8 mouse cellular contexts compared by ENCODE assay signal in the genomic region with DNA sequence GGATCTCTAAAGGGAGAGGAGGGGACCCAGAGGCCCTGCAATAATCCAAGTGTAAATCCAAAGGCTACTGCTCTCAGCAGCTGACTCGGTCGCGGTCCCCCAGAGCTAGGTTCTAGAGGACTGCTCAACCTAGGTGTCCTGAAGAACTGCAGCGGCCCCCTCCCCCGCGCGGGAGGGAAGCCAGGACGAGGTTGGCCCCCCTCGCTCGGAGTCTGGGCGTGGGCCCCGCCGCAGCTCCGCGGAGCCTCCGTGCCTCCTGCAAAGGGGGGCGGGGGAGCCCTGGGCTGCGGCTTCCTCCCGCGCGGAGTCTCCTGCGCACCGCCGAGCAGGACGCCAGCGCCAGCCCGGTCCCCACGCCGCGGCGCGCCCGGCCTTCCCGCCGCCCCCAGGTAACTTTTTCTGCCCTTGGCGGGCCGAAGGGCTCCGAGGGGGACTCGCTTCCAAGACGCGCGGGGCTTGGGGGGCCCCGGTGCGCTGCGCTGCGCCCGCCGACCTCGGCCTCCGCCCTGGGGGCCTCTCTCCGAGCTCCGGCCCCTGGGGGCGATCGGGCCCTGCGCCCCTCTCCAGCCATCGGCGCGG.
DNase-seq lines count a peak whose midpoint lies in the region; ATAC-seq lines count a peak whose summit lies in the region.

No protein-coding gene starts in this region.

- H3K36me3 ChIP-seq in kidney, embryonic 14.5 days (ENCODE audit: control insufficient read depth, insufficient read depth, low read length) = no peaks in the 10 kb centered on the region
- no peaks in the 10 kb centered on the region for H3K36me3 ChIP-seq in kidney, embryonic 15.5 days
- H3K36me3 ChIP-seq in liver, embryonic 11.5 days (ENCODE audit: control insufficient read depth, insufficient read depth, low read length) = no peaks in the 10 kb centered on the region
- H3K36me3 ChIP-seq in neural tube, embryonic 11.5 days (ENCODE audit: control insufficient read depth, insufficient read depth, low read length) = no peaks in the 10 kb centered on the region

- no peaks in the 10 kb centered on the region for H3K27me3 ChIP-seq in kidney, embryonic 14.5 days (ENCODE audit: control insufficient read depth, insufficient read depth, low read length)
- peaks cover 10% of the 10 kb centered on the region; the same call in 1 of the 2 replicates for H3K27me3 ChIP-seq in kidney, embryonic 15.5 days
- peaks cover 23% of the 10 kb centered on the region for H3K27me3 ChIP-seq in liver, embryonic 11.5 days (replicated peaks; ENCODE audit: control insufficient read depth, insufficient read depth, low read length)
- H3K27me3 ChIP-seq in neural tube, embryonic 11.5 days (ENCODE audit: control insufficient read depth, insufficient read depth, low read length) = no peaks in the 10 kb centered on the region

- no peak for DNase-seq in kidney, adult 8-10 months
- peak; percentile 51 for DNase-seq in embryo, embryonic 10 days (ENCODE audit: low spot score)
- DNase-seq in gastrocnemius, postnatal 25 days = peak; percentile 31
- DNase-seq in liver, embryonic 11.5 days (ENCODE audit: low spot score) = peak; percentile 61
- DNase-seq in neural tube, embryonic 11.5 days (ENCODE audit: low spot score) = peak; percentile 78
- DNase-seq in yolk sac, embryonic 10.5 days (ENCODE audit: low spot score) = peak; percentile 54

- H3K4me1 ChIP-seq in kidney, embryonic 14.5 days (ENCODE audit: control insufficient read depth, insufficient read depth, low read length) = no peaks in the 10 kb centered on the region
- 0 out of 2 replicates have a peak, but pooled peaks cover 8% of the 10 kb centered on the region for H3K4me1 ChIP-seq in kidney, embryonic 15.5 days
- H3K4me1 ChIP-seq in liver, embryonic 11.5 days (replicated peaks; ENCODE audit: control insufficient read depth, insufficient read depth, low read length) = no peaks in the 10 kb centered on the region
- no peaks in the 10 kb centered on the region for H3K4me1 ChIP-seq in neural tube, embryonic 11.5 days (ENCODE audit: control insufficient read depth, insufficient read depth, low read length)

- peak; percentile 91 for ATAC-seq in kidney, embryonic 14.5 days (ENCODE audit: low FRiP score, low TSS enrichment)
- peak; percentile 89 for ATAC-seq in kidney, embryonic 15.5 days (replicated peaks; ENCODE audit: low FRiP score)
- peak; percentile 59 for ATAC-seq in liver, embryonic 11.5 days (replicated peaks; ENCODE audit: low FRiP score)
- ATAC-seq in neural tube, embryonic 11.5 days (ENCODE audit: insufficient read depth, low FRiP score, low TSS enrichment) = peak; percentile 78

- peak overlapping the region; percentile 89 for H3K9ac ChIP-seq in kidney, embryonic 14.5 days (ENCODE audit: low read depth, low read length)
- H3K9ac ChIP-seq in kidney, embryonic 15.5 days = peak overlapping the region; percentile 82
- peak overlapping the region; percentile 63 for H3K9ac ChIP-seq in liver, embryonic 11.5 days (ENCODE audit: low read depth, low read length)
- peak overlapping the region; percentile 91 for H3K9ac ChIP-seq in neural tube, embryonic 11.5 days (ENCODE audit: low read length)

- no peak overlapping the region for H3K27ac ChIP-seq in kidney, embryonic 14.5 days (ENCODE audit: low read depth, low read length)
- 0 out of 2 replicates have a peak overlapping the region, but pooled peaks have one; percentile 13 for H3K27ac ChIP-seq in kidney, embryonic 15.5 days
- no peak overlapping the region for H3K27ac ChIP-seq in liver, embryonic 11.5 days (ENCODE audit: low read depth, low read length)
- H3K27ac ChIP-seq in neural tube, embryonic 11.5 days (ENCODE audit: low read depth, low read length) = no peak overlapping the region

- H3K9me3 ChIP-seq in kidney, embryonic 14.5 days (ENCODE audit: control insufficient read depth, low read length) = no peaks in the 10 kb centered on the region
- no peaks in the 10 kb centered on the region for H3K9me3 ChIP-seq in kidney, embryonic 15.5 days (replicated peaks)
- H3K9me3 ChIP-seq in liver, embryonic 11.5 days (ENCODE audit: control insufficient read depth, low read length) = no peaks in the 10 kb centered on the region
- no peaks in the 10 kb centered on the region for H3K9me3 ChIP-seq in neural tube, embryonic 11.5 days (ENCODE audit: control insufficient read depth, low read length)

- H3K4me3 ChIP-seq in kidney, embryonic 14.5 days (ENCODE audit: low read length) = peak overlapping the region; percentile 83
- peak overlapping the region; percentile 84 for H3K4me3 ChIP-seq in kidney, embryonic 15.5 days (replicated peaks)
- peak overlapping the region; percentile 62 for H3K4me3 ChIP-seq in liver, embryonic 11.5 days (ENCODE audit: low read depth, low read length)
- H3K4me3 ChIP-seq in neural tube, embryonic 11.5 days (ENCODE audit: low read depth, low read length) = peak overlapping the region; percentile 77

- H3K4me2 ChIP-seq in kidney, embryonic 14.5 days (replicated peaks; ENCODE audit: low read depth, low read length) = peak overlapping the region; percentile 97
- H3K4me2 ChIP-seq in kidney, embryonic 15.5 days = peak overlapping the region; percentile 98
- peak overlapping the region; percentile 71 for H3K4me2 ChIP-seq in liver, embryonic 11.5 days
- peak overlapping the region; percentile 88 for H3K4me2 ChIP-seq in neural tube, embryonic 11.5 days (ENCODE audit: low read depth)

- WGBS in kidney, embryonic 14.5 days = 0% methylated on average over 33 of the region's 58 CpGs
- 0% methylated on average over 57 of the region's 58 CpGs for WGBS in kidney, embryonic 15.5 days
- WGBS in liver, embryonic 11.5 days = under 1% methylated on average over 47 of the region's 58 CpGs
- WGBS in neural tube, embryonic 11.5 days = 0% methylated on average over 17 of the region's 58 CpGs

Comparison
In these comparisons a context has a peak if more than half of its experiments do, and no peak if none do; other contexts are left out.
1. DNase-seq: peak in embryo, embryonic 10 days (single experiment), gastrocnemius, postnatal 25 days (single experiment), liver, embryonic 11.5 days (single experiment), neural tube, embryonic 11.5 days (single experiment) and yolk sac, embryonic 10.5 days (single experiment); none in kidney, adult 8-10 months (0 of 2).
2. Peak in every context shown above with its lines, with median percentiles within 50 percentile points of each other: ATAC-seq, H3K4me2 ChIP-seq, H3K4me3 ChIP-seq and H3K9ac ChIP-seq.